Mouse (Mus musculus) layer of hippocampus, adult 9-11 months (tissue): ENCODE results near the gene Afdn.
A peak's percentile ranks its signal among the peaks of the same experiment; 100 is the strongest.
"Not testable (repeated sequence)": the region's sequence is repeated elsewhere in the genome, so short reads cannot be mapped to it uniquely, and the experiment has no call there.

ENCODE experiments used
- DNase-seq: peaks from one replicate; pipeline ENCODE4 v3.0.0; 2022

Afdn gene

DNA sequence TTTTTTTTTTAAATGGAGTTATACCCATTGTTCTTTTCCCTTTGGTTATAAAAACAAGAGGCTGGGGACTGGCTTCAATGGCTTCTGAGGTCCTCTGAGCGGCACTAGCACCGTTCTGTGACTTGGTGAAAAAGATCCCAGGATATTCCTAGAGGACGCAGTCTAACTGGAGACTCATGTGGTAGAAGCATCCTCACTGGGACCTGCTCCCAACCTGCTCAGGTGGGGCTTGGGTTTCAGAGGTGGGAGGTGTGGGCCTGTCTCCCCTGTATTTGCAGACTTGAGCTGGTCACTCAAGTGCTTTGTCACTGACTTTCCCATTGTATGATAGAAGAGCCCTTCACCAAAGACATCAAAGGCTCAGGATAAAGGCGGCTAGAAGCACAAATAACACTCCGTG is 20.4 kb upstream of the Afdn start:
- DNase-seq = no peak

- no peak for DNase-seq
Measured at GRCm38 (mm10) chr17:13740796-13741195, 19.5 kb upstream of the Afdn start.

- DNase-seq = no peak
Measured at GRCm38 (mm10) chr17:13741611-13742010, 18.7 kb upstream of the Afdn start.

DNA sequence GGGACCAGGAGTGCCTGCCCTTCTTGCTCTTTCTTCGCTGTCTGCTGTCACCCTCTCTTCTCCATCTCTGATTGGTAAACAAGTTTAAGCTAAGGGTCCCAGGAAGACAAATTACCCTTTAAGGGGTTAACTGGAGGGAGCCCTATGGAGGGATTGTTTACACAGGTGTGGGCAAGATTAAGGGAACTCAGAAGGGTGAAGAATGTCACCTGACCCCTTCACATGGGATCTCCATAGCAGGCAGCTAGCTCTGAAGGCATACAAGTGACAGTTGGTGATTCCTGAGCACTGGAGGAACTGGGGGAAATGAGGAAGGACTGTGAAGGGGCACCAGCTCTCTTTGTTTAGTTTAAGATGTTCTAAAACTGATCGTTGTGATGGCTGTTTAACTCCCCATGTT is 18.0 kb upstream of the Afdn start:
- DNase-seq = no peak

- no peak for DNase-seq
Measured at GRCm38 (mm10) chr17:13742941-13743708, 17.2 kb upstream of the Afdn start.

DNA sequence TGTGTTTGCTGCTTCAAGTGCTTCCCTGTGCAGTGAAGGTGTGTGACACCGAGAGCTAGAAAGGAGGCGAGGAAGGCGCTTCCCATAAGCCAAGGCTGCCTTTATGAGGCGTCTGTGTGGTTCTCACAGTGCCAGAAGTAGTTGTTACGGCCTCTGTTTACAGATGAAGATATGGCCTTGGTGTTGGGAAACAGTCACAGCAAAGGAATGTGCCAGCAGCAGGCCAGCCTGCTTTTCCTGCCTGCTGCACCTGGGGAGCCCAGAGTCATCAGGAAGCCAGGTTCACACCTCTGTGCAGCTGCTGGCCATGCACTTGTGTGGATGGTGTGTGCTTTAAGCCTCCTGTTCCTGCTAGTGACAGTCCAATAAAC is 16.6 kb upstream of the Afdn start:
- no peak for DNase-seq

DNA sequence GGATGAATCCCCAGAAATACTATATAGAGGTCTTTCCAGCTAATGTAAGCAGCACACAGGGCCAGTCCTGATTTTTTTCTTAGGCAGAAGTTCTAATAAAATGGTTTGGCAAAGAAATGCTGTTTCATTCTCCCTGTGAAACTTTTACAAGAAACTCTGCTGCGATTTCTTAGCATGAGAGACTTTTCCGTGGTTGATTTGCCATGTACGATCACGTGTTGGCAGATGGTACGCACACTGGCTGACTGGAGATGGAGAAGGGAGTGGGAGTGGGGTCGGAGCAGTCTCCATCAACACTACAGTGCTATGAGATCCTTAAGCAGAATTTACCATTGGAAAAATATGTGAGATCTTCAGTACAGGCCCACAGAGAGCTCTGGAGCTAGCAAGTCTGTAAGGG is 16.1 kb upstream of the Afdn start:
- DNase-seq = no peak

DNA sequence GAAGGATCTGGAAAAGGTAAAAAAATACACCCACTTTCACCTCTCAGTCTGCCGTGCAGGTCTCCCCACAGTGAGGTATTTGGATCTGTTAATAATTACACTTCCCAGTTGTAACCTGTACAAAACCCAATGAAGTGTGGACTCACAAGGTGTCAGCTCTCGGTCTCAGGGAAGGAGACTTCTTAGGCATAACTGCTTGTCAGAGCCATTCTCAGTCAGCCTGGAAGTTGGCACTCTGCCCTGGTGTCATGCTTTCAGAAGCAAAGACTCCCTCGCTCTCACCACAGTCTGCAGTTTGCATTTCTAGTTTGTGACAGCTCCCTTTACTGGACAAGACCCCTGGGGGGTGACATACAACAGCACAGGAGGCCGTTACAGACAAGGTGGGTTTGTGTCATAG is 15.5 kb upstream of the Afdn start:
- no peak for DNase-seq

- DNase-seq = no peak
Measured at GRCm38 (mm10) chr17:13745373-13745772, 15.0 kb upstream of the Afdn start.

DNA sequence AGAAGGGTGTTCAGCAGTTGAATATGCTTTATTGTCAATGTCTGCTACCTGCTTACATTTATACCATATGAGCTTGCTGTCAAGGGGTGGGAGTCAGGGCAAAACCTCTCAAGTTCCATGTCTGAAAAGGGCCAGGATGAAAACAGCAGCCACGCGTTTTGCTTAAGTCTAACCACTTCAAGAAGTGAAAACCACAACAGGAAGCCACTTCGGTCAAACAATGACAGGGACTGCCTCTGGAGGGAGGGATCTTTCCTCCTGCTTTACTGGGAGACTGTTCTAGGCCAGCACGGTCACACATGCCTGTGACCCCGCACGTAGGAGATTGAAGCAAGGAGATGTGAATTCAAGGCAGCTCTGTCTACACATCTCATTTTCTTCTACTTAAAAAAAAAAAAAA is 14.0 kb upstream of the Afdn start:
- DNase-seq = no peak

- DNase-seq = no peak
Measured at GRCm38 (mm10) chr17:13747681-13748080, 12.7 kb upstream of the Afdn start.

DNA sequence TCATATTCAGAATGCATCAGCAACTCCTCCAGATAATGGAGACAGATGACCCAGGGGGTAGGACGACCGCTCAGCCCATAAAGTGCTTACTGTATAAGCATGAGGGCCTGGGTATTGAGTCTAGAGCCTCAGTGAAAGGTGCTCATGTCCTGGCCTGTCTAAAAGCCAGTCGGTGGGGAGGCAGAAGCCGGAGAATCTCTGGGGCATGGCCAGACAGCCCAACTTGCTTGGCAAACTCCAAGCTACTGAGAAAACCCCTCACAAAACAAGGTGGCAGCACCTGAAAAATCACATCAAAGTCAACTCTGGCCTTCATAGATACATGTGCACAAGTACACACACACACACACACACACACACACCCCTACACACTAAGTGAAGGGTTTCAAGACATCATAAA is 11.3 kb upstream of the Afdn start:
- DNase-seq = no peak

GRCm38 (mm10) chr17:13753918-13754317 is 6.4 kb upstream of the Afdn start:
- DNase-seq = no peak

- DNase-seq = no peak
Measured at GRCm38 (mm10) chr17:13754940-13755339, 5.4 kb upstream of the Afdn start.

DNA sequence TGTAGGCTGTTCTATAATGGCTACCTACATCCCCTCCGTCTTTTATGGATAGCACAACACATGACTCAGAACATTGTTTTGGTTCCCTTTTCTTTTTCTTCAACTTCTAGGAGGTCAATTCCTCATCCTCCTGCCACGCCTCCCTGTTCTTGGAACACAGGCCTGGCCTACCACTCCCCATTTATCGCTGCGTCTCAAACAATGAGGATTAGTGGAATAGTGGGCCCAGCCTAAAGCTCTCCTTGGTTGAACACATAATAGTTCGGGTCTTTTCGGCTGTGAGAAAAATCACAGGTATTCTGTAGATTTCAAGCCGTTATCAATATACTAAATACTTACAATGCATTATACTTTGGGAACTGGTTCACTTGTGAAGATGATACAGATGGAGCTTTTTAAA is 1.8 kb upstream of the Afdn start:
- no peak for DNase-seq

DNA sequence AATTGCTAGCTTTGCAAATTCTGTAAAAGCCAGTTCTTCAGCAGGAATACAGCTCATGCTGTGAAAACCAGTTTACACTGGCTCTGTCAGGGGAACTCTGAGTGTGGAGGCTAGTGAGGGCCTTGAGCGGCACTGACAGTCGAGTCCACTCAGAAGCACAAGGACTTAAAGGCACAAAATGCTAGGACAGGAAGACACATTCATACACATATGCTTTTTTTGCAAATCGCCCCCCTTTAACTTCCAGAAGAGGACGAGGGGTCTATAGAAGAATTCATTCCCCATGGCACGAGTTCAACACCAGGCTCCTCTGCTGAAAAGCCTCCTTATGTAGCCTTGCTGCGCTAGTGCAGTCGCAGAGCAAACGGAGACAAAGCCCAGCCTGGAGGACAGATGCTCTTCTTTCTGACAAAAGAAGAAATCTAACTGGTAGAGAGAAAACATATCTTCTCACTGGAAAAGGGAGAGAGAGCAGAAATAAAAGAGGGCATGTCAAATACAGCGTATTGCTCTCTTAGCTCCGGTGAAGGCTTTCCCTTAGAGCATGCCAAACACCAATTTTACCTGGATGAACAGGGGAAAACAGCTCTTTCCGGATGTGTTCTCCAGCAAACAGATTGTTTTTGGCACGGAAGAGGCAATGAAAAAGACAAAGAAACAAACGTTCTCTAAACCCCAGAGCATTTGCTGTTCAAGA is 1.0 kb upstream of the Afdn start:
- no peak for DNase-seq

GRCm38 (mm10) chr17:13760675-13761178 is 388 bp downstream of the Afdn start:
- DNase-seq = no peak

- peak; percentile 32 for DNase-seq
Measured at GRCm38 (mm10) chr17:13761179-13761913, 1.0 kb downstream of the Afdn start, which contains the start of gene Tcte2. Gene Tcte2, minus strand, starts transcription at chr17:13761825.

GRCm38 (mm10) chr17:13763819-13764218 is 3.5 kb downstream of the Afdn start:
- DNase-seq = no peak

GRCm38 (mm10) chr17:13764911-13765310 is 4.6 kb downstream of the Afdn start:
- not testable (repeated sequence) for DNase-seq

GRCm38 (mm10) chr17:13768531-13768930 is 8.2 kb downstream of the Afdn start:
- no peak for DNase-seq

GRCm38 (mm10) chr17:13769256-13769655 is 8.9 kb downstream of the Afdn start:
- DNase-seq = no peak

DNA sequence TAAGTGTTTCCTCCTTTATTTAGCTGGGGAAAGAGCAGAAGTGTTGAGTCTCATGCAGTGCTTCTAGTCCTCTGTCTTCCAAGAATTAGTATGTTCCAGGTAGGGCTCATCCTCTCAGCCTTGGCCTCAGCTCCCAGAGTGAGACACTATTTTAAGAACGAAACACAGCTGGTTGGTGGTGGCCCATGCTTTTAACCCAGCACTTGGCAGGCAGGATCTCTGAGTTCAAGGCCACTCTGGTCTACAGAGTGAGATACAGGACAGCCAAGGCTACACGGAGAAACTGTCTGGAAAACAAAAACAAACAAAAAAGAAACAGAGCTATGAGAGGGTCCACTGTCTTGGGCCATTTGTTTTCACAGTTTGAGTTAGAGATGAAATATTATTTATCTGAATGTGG is 17.3 kb downstream of the Afdn start:
- DNase-seq = no peak

DNA sequence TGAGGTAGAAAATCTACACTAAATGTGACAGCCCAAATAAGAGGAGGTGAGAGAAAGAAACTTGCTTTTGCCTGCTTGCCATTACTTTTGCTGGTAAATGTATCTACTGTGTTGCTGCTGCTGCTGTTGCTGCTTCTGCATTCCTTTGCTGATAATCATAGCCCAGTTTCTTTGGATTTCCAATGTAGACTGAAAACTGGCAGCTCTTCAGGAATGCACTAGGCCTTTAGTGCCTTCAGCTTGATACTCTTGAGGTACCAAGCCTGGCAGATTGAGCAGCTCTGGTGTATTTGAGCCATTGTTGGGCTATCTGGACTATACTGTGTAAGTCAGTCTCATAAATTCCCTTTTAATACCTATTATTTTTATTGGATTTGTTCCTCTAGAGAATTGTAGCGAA is 18.5 kb downstream of the Afdn start:
- DNase-seq = no peak
